Mouse (Mus musculus) hindbrain, embryonic 11.5 days (tissue): Measurements from ENCODE around the gene Copz2. TPM values are rescaled to one million over a fixed set of nuclear protein-coding genes. Genes with fewer than 3 reads are reported as not detected.
"Not testable (repeated sequence)": the region's sequence is repeated elsewhere in the genome, so short reads cannot be mapped to it uniquely, and the experiment has no call there.

Experiments used
- ATAC-seq: fragments of 200-750 bp; cut with Nextera tagmentation; 2 replicates; pipeline ENCODE4 v1.8.0; 2017; ENCODE audit warnings: mild to moderate bottlenecking, moderate TSS enrichment, moderate library complexity; ENCODE audit not compliant: low FRiP score
- DNase-seq: peaks from one replicate; pipeline ENCODE4 v3.0.0-alpha.2; 2015; ENCODE audit warnings: low spot score
- H3K27ac ChIP-seq: fragments of 300-500 bp; sonication (generic); 2 replicates; pipeline ENCODE4 v1.5.1; 2014; ENCODE audit warnings: mild to moderate bottlenecking, low read depth, low read length
- H3K27me3 ChIP-seq: fragments of 300-500 bp; sonication (generic); 2 replicates; pipeline ENCODE4 v1.6.1; 2014; ENCODE audit warnings: mild to moderate bottlenecking, low read length, moderate library complexity, mixed read lengths; ENCODE audit not compliant: control insufficient read depth, insufficient read depth
- H3K36me3 ChIP-seq: fragments of 300-500 bp; sonication (generic); 2 replicates; pipeline ENCODE4 v1.6.1; 2014; ENCODE audit warnings: mild to moderate bottlenecking, low read length, moderate library complexity, mixed read lengths; ENCODE audit not compliant: control insufficient read depth, insufficient read depth
- H3K4me1 ChIP-seq: fragments of 300-500 bp; sonication (generic); replicated peaks from 2 replicates; pipeline ENCODE4 v1.6.1; 2014; ENCODE audit warnings: low read length, mixed read lengths; ENCODE audit not compliant: control insufficient read depth, insufficient read depth
- H3K4me2 ChIP-seq: fragments of 300-500 bp; sonication (generic); replicated peaks from 2 replicates; pipeline ENCODE4 v1.6.1; 2014; ENCODE audit warnings: mild to moderate bottlenecking, low read depth, low read length
- H3K4me3 ChIP-seq: fragments of 300-500 bp; sonication (generic); 2 replicates; pipeline ENCODE4 v1.5.1; 2014; ENCODE audit warnings: low read depth, low read length
- H3K9ac ChIP-seq: fragments of 300-500 bp; sonication (generic); 2 replicates; pipeline ENCODE4 v1.6.1; 2014; ENCODE audit warnings: low read depth, low read length
- H3K9me3 ChIP-seq: fragments of 300-500 bp; sonication (generic); 2 replicates; pipeline ENCODE4 v1.6.1; 2016; ENCODE audit warnings: low read length; ENCODE audit not compliant: control insufficient read depth
- WGBS: fragments of 180-500 bp; shearing (Covaris S2); extraction: QIAGEN DNeasy Blood & Tissue Kit; methylation state at CpG from one replicate; pipeline ENCODE4 v1.1.7; 2014; 5-methylcytosine and 5-hydroxymethylcytosine counted together
- polyA plus RNA-seq: library from polyadenylated mRNA; unstranded; fragments of >200 nt; fragmentation: Nextera tagmentation; extraction: Ambion mirVana; gene quantifications from 2 replicates; pipeline ENCODE4 v1.2.1, GENCODE M21; 2014

The Copz2 gene
- polyA plus RNA-seq, 1 experiment from 2014 or later, result 62.8 TPM

- Histone ChIP-seq H3K27ac (no peak overlapping the region), H3K9ac (no peak overlapping the region), H3K4me1 (no peaks in the 10 kb centered on the region), H3K27me3 (no peaks in the 10 kb centered on the region), H3K4me2 (no peak overlapping the region), H3K4me3 (no peak overlapping the region), H3K9me3 (no peaks in the 10 kb centered on the region), H3K36me3 (no peaks in the 10 kb centered on the region)
- ATAC-seq (no peak), DNase-seq (no peak)
- 48% methylated on average over 3 of the region's 3 CpGs for WGBS
Measured at GRCm38 (mm10) chr11:96847240-96847639, 2.4 kb upstream of the Copz2 start.

- H3K27me3 ChIP-seq, result no peaks in the 10 kb centered on the region
- H3K27ac ChIP-seq, result no peak overlapping the region
- no peaks in the 10 kb centered on the region for H3K9me3 ChIP-seq
- H3K4me3 ChIP-seq, result no peak overlapping the region
- no peak overlapping the region for H3K4me2 ChIP-seq
- no peaks in the 10 kb centered on the region for H3K4me1 ChIP-seq
- H3K36me3 ChIP-seq, result no peaks in the 10 kb centered on the region
- no peak overlapping the region for H3K9ac ChIP-seq
- 63% methylated on average over 9 of the region's 9 CpGs for WGBS
- DNase-seq (no peak), ATAC-seq (no peak)
Measured at GRCm38 (mm10) chr11:96848694-96849093, 976 bp upstream of the Copz2 start.

GRCm38 (mm10) chr11:96849145-96849544 is 525 bp upstream of the Copz2 start:
- not testable (repeated sequence) for H3K27ac ChIP-seq, H3K36me3 ChIP-seq, H3K27me3 ChIP-seq, H3K9me3 ChIP-seq, H3K9ac ChIP-seq, H3K4me1 ChIP-seq, DNase-seq, ATAC-seq
- WGBS, result 77% methylated on average over 5 of the region's 5 CpGs
- Histone ChIP-seq H3K4me2 (peak overlapping the region; percentile 78; the same call in 1 of the 2 replicates), H3K4me3 (peak overlapping the region; percentile 47)

GRCm38 (mm10) chr11:96857446-96857845 is 7.8 kb downstream of the Copz2 start:
- Histone ChIP-seq H3K27me3 (no peaks in the 10 kb centered on the region), H3K36me3 (no peaks in the 10 kb centered on the region), H3K9me3 (no peaks in the 10 kb centered on the region), H3K9ac (no peak overlapping the region), H3K4me3 (no peak overlapping the region), H3K4me2 (no peak overlapping the region), H3K4me1 (peaks cover under 1% of the 10 kb centered on the region; the same call in 1 of the 2 replicates), H3K27ac (no peak overlapping the region)
- 85% methylated on average over 5 of the region's 5 CpGs for WGBS
- ATAC-seq (no peak), DNase-seq (no peak)

DNA sequence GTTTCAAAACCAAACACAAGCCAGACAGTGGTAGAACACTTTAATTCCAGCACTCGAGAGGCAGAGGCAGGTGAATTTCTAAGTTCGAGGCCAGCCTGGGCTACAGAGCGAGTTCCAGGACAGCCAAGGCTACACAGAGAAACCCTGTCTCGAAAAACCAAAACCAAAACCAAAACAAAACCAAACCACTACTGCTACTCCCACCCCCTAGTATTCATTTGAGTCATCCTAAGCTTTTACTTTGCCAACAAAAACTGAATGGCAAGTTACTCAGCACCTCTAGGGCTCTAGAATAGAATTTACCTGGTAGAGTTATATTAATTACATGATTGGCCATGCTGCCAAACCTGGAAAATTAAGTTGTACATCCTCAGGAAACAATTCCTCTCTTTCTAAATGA is 10.0 kb downstream of the Copz2 start:
- Histone ChIP-seq H3K4me3 (no peak overlapping the region), H3K9me3 (no peaks in the 10 kb centered on the region), H3K27ac (no peak overlapping the region), H3K4me2 (no peak overlapping the region), H3K27me3 (no peaks in the 10 kb centered on the region), H3K4me1 (peaks cover 15% of the 10 kb centered on the region), H3K36me3 (no peaks in the 10 kb centered on the region), H3K9ac (no peak overlapping the region)
- no peak for ATAC-seq
- DNase-seq, result no peak
- 82% methylated on average over 4 of the region's 4 CpGs for WGBS

DNA sequence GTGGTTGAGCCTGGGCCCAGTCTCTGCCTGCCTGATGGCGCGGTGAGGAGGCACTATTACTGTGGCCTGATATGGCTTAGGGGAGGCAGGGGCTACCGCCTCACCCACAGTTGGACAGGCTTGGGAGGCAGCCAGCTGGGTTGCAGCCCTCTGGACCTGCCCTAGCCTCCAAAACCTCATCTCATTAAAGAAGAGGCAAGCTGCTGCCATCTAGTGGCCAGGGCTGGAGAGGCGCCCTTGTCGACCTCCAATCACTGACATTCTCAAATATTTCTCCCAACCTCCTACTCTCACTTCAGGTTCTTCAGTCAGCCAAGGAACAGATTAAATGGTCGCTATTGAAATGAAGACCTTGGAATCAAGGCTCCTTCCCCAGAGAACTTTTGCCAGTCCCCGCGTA is 10.9 kb downstream of the Copz2 start:
- Histone ChIP-seq H3K9me3 (no peaks in the 10 kb centered on the region), H3K4me3 (no peak overlapping the region), H3K4me2 (no peak overlapping the region), H3K9ac (no peak overlapping the region), H3K4me1 (peaks cover 15% of the 10 kb centered on the region), H3K36me3 (no peaks in the 10 kb centered on the region), H3K27me3 (no peaks in the 10 kb centered on the region), H3K27ac (no peak overlapping the region)
- DNase-seq (peak; percentile 90), ATAC-seq (peak; percentile 43)
- WGBS, result 12% methylated on average over 8 of the region's 8 CpGs

GRCm38 (mm10) chr11:96861446-96861845 is 11.8 kb downstream of the Copz2 start:
- under 1% methylated on average over 20 of the region's 20 CpGs for WGBS
- Histone ChIP-seq H3K27ac (no peak overlapping the region), H3K9me3 (no peaks in the 10 kb centered on the region), H3K9ac (peak overlapping the region; percentile 40; the same call in 1 of the 2 replicates), H3K27me3 (no peaks in the 10 kb centered on the region), H3K4me1 (peaks cover 15% of the 10 kb centered on the region), H3K36me3 (no peaks in the 10 kb centered on the region), H3K4me3 (peak overlapping the region; percentile 36), H3K4me2 (peak overlapping the region; percentile 58)
- no peak for DNase-seq
- ATAC-seq, result peak; percentile 21; the same call in 1 of the 2 replicates

DNA sequence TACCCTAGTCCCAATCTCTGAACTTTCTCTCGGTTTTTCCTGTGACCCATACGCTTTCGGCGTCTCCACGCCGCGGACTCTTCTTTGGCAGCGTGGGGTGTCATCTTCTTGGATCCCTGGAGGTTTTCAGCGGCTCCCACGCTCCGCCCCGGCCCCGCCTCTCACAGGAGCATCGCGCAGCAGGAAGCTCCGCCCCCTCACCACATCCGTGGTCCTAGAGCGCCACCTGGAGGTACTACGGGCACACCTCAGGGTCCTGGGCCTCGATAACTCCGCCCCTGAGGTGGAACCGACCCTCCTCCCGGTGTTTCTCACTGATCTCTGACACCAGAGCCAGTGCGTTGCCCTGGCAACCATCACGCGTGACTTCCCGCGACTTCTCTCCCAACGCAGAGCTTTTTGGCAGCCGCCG is 12.2 kb downstream of the Copz2 start:
- H3K9me3 ChIP-seq, result no peaks in the 10 kb centered on the region
- peak overlapping the region; percentile 58 for H3K4me2 ChIP-seq
- ATAC-seq (peak; percentile 84), DNase-seq (peak; percentile 99)
- peak overlapping the region; percentile 40; the same call in 1 of the 2 replicates for H3K9ac ChIP-seq
- peak overlapping the region; percentile 36 for H3K4me3 ChIP-seq
- peaks cover 15% of the 10 kb centered on the region for H3K4me1 ChIP-seq
- under 1% methylated on average over 31 of the region's 31 CpGs for WGBS
- no peaks in the 10 kb centered on the region for H3K36me3 ChIP-seq
- no peaks in the 10 kb centered on the region for H3K27me3 ChIP-seq
- H3K27ac ChIP-seq, result no peak overlapping the region

DNA sequence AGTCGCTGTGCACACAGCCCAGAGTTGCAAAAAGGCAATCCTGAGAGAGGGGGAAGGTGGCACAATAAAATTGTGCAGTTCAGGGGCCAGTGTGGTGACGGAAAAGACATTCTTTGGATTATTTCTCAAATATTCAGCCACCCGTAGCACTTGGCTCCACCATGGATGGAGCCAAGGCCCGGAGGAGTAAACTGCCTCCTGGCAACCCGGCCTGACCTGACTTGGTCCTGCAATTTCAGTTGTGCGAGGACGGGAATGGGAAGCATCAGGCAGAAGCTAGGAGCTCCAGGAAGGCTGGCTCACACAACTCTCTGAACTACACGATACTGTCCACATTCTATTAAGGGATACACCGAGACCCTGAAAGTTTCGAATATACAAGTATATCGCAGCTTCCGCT is 12.9 kb downstream of the Copz2 start:
- H3K4me1 ChIP-seq, result peaks cover 18% of the 10 kb centered on the region
- DNase-seq (no peak), ATAC-seq (no peak)
- H3K4me3 ChIP-seq, result 0 out of 2 replicates have a peak overlapping the region, but pooled peaks have one; percentile 5
- H3K4me2 ChIP-seq, result peak overlapping the region; percentile 58; the same call in 1 of the 2 replicates
- H3K9ac ChIP-seq, result no peak overlapping the region
- peak overlapping the region; percentile 67 for H3K27ac ChIP-seq
- no peaks in the 10 kb centered on the region for H3K36me3 ChIP-seq
- H3K9me3 ChIP-seq, result no peaks in the 10 kb centered on the region
- no peaks in the 10 kb centered on the region for H3K27me3 ChIP-seq
- 63% methylated on average over 12 of the region's 12 CpGs for WGBS
